Mouse (Mus musculus): Measurements from ENCODE around the gene Eef1akmt2. TPM values are rescaled to one million over a fixed set of nuclear protein-coding genes. Genes with fewer than 3 reads are reported as not detected.

Eef1akmt2 gene
- polyA plus RNA-seq, 1 experiment from 2014 or later, result 76.6 TPM

DNA sequence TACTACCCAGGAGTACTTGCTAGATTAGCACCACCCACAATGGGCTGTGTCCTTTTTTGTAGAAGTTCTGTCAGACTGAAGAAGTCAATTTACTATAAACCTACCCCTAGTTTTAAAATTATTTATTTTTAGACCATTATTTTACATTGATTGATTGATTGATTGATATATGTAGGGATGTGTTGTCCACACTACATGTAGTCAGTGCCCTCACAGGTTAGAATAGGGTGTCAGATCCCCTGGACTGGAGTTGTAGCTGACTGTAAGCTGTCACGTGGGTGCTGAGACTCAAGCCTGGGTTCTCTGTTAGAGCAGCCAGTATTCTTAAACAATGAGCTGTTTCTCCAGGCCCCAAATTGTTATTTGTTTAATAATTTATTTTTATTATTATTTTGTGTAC lies 40.9 kb upstream of the Eef1akmt2 start:
- no peak for TF ChIP-seq CTCF (IDR thresholded peaks at IDR 0.05; ENCODE audit: low read depth)
- Histone ChIP-seq H3K9ac (ENCODE audit: low read depth, low read length) (no peak overlapping the region), H3K27ac (no peak overlapping the region), H3K36me3 (ENCODE audit: insufficient read depth, low read length) (no peaks in the 10 kb centered on the region), H3K27me3 (ENCODE audit: insufficient read depth, low read length) (no peaks in the 10 kb centered on the region), H3K4me1 (replicated peaks; ENCODE audit: insufficient read depth, low read length) (no peaks in the 10 kb centered on the region), H3K4me2 (ENCODE audit: low read length) (no peak overlapping the region), H3K9me3 (replicated peaks; ENCODE audit: low read length) (no peaks in the 10 kb centered on the region), H3K4me3 (replicated peaks; ENCODE audit: low read depth, low read length) (no peak overlapping the region)
- DNase-seq (ENCODE audit: low spot score) (no peak), ATAC-seq (replicated peaks; ENCODE audit: low FRiP score, low read depth) (no peak)
- WGBS, result 86% methylated on average over 1 of the region's 1 CpGs

DNA sequence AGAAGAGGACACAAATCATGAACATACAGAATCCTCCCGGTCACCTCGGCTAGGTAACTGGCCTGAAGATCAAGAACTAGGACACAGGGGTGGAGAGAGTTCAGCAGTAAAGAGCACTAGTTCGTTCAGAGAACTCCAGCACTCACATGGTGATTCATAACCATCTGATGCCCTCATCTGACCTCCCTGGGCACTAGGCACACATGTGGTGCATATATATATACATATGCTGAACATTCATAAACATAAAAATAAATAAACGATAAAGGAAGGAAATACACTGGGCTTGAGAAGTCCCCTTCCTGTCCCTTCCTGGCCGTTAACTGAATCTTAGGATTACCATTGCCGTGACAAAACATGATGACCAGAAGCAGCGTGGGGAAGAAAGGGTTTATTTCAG lies 40.3 kb upstream of the Eef1akmt2 start:
- Histone ChIP-seq H3K36me3 (ENCODE audit: insufficient read depth, low read length) (no peaks in the 10 kb centered on the region), H3K9me3 (replicated peaks; ENCODE audit: low read length) (no peaks in the 10 kb centered on the region), H3K4me1 (replicated peaks; ENCODE audit: insufficient read depth, low read length) (no peaks in the 10 kb centered on the region), H3K27ac (no peak overlapping the region), H3K4me2 (ENCODE audit: low read length) (no peak overlapping the region), H3K9ac (ENCODE audit: low read depth, low read length) (no peak overlapping the region), H3K4me3 (replicated peaks; ENCODE audit: low read depth, low read length) (no peak overlapping the region), H3K27me3 (ENCODE audit: insufficient read depth, low read length) (no peaks in the 10 kb centered on the region)
- WGBS, result 45% methylated on average over 7 of the region's 7 CpGs
- DNase-seq (ENCODE audit: low spot score), result no peak
- no peak for TF ChIP-seq CTCF (IDR thresholded peaks at IDR 0.05; ENCODE audit: low read depth)
- ATAC-seq (replicated peaks; ENCODE audit: low FRiP score, low read depth), result no peak

DNA sequence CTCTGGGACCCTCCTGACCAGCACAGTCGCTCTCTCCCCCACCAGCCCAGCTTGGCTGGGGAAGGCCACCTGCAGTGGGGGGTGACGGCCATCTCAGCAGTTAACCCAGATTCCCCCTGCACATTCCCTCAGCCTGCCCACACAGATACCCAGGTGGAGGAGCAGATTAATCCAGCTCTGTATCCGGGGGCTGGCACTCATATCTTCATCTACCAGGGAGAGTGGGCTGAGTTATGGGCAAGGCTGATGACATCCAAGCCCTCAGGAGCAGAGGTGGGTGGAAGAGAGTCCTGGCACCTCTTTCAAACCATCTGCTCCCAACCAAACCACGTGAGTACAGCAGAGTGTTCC lies 39.8 kb upstream of the Eef1akmt2 start:
- Histone ChIP-seq H3K27ac (no peak overlapping the region), H3K36me3 (ENCODE audit: insufficient read depth, low read length) (no peaks in the 10 kb centered on the region), H3K4me2 (ENCODE audit: low read length) (no peak overlapping the region), H3K4me1 (replicated peaks; ENCODE audit: insufficient read depth, low read length) (no peaks in the 10 kb centered on the region), H3K4me3 (replicated peaks; ENCODE audit: low read depth, low read length) (no peak overlapping the region), H3K27me3 (ENCODE audit: insufficient read depth, low read length) (no peaks in the 10 kb centered on the region), H3K9me3 (replicated peaks; ENCODE audit: low read length) (no peaks in the 10 kb centered on the region), H3K9ac (ENCODE audit: low read depth, low read length) (no peak overlapping the region)
- WGBS, result 66% methylated on average over 4 of the region's 4 CpGs
- ATAC-seq (replicated peaks; ENCODE audit: low FRiP score, low read depth) (no peak), DNase-seq (ENCODE audit: low spot score) (no peak)
- no peak for TF ChIP-seq CTCF (IDR thresholded peaks at IDR 0.05; ENCODE audit: low read depth)

DNA sequence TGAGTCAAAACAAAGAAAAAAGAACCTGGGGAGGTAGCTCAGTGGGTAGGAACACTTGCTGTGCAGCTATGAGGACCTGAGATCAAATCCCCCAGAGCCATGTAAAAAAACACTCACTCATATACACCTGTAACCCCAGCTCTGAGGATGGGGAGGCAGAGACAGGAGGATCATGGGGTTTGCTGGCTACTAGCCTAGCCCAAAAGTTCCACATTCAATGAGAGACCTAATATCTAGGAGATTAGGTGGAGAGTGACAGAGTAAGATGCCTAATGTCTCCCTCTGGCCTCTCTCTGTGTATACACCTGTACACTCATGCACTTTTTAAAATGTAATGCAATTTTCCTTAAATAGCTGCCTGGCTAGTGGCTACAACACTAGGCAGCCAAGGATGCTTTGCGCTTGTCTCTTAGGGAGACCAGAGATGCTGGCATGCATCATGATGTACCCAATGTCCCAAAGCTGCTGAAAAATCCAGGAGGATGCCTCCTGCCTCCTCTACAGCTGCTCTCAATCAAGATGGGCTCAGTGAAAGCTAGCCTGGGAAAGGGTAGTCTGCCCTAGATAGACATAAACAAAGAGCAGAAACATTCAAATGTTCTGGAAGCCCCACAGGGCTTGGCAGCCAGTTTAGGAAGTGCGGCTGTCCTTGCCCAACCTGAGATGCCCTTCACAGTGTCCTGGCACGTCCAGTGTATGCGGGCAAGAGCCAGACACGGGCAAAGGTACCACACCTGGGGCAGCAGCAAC lies 39.3 kb upstream of the Eef1akmt2 start:
- no peak for TF ChIP-seq CTCF (IDR thresholded peaks at IDR 0.05; ENCODE audit: low read depth)
- no peaks in the 10 kb centered on the region for H3K27me3 ChIP-seq (ENCODE audit: insufficient read depth, low read length)
- ATAC-seq (replicated peaks; ENCODE audit: low FRiP score, low read depth), result no peak
- WGBS, result 75% methylated on average over 5 of the region's 5 CpGs
- H3K4me3 ChIP-seq (replicated peaks; ENCODE audit: low read depth, low read length), result no peak overlapping the region
- H3K27ac ChIP-seq, result no peak overlapping the region
- no peaks in the 10 kb centered on the region for H3K36me3 ChIP-seq (ENCODE audit: insufficient read depth, low read length)
- H3K9ac ChIP-seq (ENCODE audit: low read depth, low read length), result no peak overlapping the region
- DNase-seq (ENCODE audit: low spot score), result no peak
- no peaks in the 10 kb centered on the region for H3K4me1 ChIP-seq (replicated peaks; ENCODE audit: insufficient read depth, low read length)
- no peaks in the 10 kb centered on the region for H3K9me3 ChIP-seq (replicated peaks; ENCODE audit: low read length)
- no peak overlapping the region for H3K4me2 ChIP-seq (ENCODE audit: low read length)

DNA sequence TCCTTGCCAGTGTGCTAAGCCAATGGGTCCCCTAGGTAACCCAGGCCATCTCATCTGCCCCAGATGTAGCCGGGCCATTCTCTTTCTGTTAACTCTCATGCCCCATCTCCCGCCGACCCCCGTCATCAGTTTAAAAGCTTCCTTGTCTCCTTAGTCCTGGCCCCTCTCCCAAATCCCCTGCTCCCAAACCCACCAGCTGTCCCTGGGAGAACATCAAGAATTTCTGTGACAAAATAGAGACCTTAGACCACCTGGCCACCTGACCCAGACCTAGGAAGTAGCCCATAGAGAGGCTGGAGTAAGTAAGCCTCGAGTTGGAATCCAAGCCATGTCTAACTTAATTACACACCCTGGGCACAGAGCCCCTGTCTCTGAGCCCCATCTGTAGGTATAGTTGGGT lies 37.7 kb upstream of the Eef1akmt2 start:
- H3K4me1 ChIP-seq (replicated peaks; ENCODE audit: insufficient read depth, low read length), result no peaks in the 10 kb centered on the region
- TF ChIP-seq CTCF (IDR thresholded peaks at IDR 0.05; ENCODE audit: low read depth), result no peak
- 87% methylated on average over 5 of the region's 5 CpGs for WGBS
- H3K9me3 ChIP-seq (replicated peaks; ENCODE audit: low read length), result no peaks in the 10 kb centered on the region
- H3K9ac ChIP-seq (ENCODE audit: low read depth, low read length), result no peak overlapping the region
- H3K36me3 ChIP-seq (ENCODE audit: insufficient read depth, low read length), result 0 out of 2 replicates have a peak, but pooled peaks cover 5% of the 10 kb centered on the region
- no peak overlapping the region for H3K4me3 ChIP-seq (replicated peaks; ENCODE audit: low read depth, low read length)
- no peak overlapping the region for H3K27ac ChIP-seq
- DNase-seq (ENCODE audit: low spot score), result no peak
- ATAC-seq (replicated peaks; ENCODE audit: low FRiP score, low read depth), result no peak
- no peak overlapping the region for H3K4me2 ChIP-seq (ENCODE audit: low read length)
- no peaks in the 10 kb centered on the region for H3K27me3 ChIP-seq (ENCODE audit: insufficient read depth, low read length)

DNA sequence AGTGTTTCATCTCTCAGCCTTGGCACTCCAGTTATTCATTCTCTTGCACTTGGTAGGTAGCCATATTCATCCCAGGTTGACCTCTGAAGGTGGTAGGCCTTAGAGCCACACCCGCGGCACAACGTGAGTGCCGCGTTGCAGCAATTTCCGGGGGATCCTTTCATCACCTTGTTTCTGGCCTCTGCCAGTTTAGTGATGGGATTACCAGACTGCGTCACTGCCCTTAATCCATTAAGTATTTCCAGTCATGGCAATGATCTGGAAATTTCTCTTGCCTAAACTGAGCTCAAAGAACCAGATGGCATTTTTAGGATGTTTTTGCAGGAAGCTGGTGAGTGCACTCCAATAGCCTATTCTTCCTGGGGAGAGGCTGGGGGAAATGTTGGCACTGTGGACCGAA lies 37.2 kb upstream of the Eef1akmt2 start:
- Histone ChIP-seq H3K27me3 (ENCODE audit: insufficient read depth, low read length) (no peaks in the 10 kb centered on the region), H3K4me2 (ENCODE audit: low read length) (no peak overlapping the region), H3K4me3 (replicated peaks; ENCODE audit: low read depth, low read length) (no peak overlapping the region), H3K9me3 (replicated peaks; ENCODE audit: low read length) (no peaks in the 10 kb centered on the region), H3K9ac (ENCODE audit: low read depth, low read length) (no peak overlapping the region), H3K27ac (no peak overlapping the region), H3K36me3 (ENCODE audit: insufficient read depth, low read length) (0 out of 2 replicates have a peak, but pooled peaks cover 7% of the 10 kb centered on the region), H3K4me1 (replicated peaks; ENCODE audit: insufficient read depth, low read length) (no peaks in the 10 kb centered on the region)
- no peak for TF ChIP-seq CTCF (IDR thresholded peaks at IDR 0.05; ENCODE audit: low read depth)
- DNase-seq (ENCODE audit: low spot score) (no peak), ATAC-seq (replicated peaks; ENCODE audit: low FRiP score, low read depth) (no peak)
- WGBS, result 91% methylated on average over 8 of the region's 8 CpGs
